Mouse (Mus musculus) brain, embryonic 14.5 days (tissue): Measurements from ENCODE around the gene Gmds. TPM values are rescaled to one million over a fixed set of nuclear protein-coding genes. Genes with fewer than 3 reads are reported as not detected.

ENCODE experiments used
- DNase-seq: peaks from one replicate; pipeline ENCODE4 v3.0.0-alpha.2; 2011; ENCODE audit warnings: low read depth
- CTCF ChIP-seq: fragments of 200-500 bp; IDR thresholded peaks from 2 replicates; pipeline ENCODE4 v1.5.1; 2012; ENCODE audit warnings: inconsistent platforms, mild to moderate bottlenecking, moderate library complexity, borderline replicate concordance; ENCODE audit not compliant: insufficient read depth, insufficient read length; ENCODE audit errors: extremely low read depth
- POLR2A ChIP-seq: fragments of 200-500 bp; IDR thresholded peaks from 2 replicates; pipeline ENCODE4 v1.6.1; 2012; ENCODE audit warnings: mild to moderate bottlenecking, inconsistent platforms, borderline replicate concordance; ENCODE audit not compliant: poor library complexity, insufficient read depth, insufficient read length, severe bottlenecking; ENCODE audit errors: extremely low read depth
- polyA plus RNA-seq: library from polyadenylated mRNA; depleted of rRNA; stranded (reverse); fragments of >200 nt; gene quantifications from 2 replicates; pipeline ENCODE4 v1.2.3, GENCODE M21; 2012

The Gmds gene
- polyA plus RNA-seq, 1 experiment = 19.8 TPM

DNA sequence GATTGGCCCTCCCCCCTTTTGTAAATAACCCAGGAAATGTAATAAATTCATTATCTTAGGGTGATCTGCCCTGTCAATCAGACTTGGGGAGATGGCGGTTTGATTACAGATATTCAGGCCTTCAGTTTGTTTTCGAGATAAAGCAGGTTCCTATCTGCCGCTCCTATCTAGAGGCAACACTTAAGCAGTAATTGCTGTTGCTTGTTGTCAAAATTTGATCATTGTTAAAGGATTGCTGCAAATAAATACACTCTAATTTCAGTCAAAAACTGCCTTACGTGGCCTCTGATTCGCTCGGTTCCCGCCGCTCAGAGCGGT is 528.2 kb downstream of the Gmds start:
- DNase-seq = peak; percentile 62
- TF ChIP-seq POLR2A (no peak), CTCF (no peak)

DNA sequence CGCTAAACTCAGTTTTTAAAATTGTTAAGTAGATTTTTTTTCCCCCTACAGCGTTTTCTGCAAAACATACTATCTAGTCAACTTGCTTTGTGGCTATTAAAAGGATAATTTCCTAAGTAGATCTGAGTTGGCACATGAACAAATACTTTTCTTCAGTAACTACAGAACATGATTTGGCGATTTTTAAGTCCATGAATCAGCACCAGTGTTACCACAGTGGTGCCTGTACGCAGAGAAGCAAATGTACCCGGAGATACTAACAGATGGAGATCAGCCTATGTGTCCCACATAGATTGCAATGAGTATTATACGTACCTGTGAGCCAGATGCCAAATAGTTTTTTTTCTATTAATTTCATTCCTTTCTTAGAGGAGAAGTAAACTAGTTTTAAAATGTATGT is 528.8 kb downstream of the Gmds start:
- no peak for TF ChIP-seq CTCF
- no peak for TF ChIP-seq POLR2A
- DNase-seq = peak; percentile 58

DNA sequence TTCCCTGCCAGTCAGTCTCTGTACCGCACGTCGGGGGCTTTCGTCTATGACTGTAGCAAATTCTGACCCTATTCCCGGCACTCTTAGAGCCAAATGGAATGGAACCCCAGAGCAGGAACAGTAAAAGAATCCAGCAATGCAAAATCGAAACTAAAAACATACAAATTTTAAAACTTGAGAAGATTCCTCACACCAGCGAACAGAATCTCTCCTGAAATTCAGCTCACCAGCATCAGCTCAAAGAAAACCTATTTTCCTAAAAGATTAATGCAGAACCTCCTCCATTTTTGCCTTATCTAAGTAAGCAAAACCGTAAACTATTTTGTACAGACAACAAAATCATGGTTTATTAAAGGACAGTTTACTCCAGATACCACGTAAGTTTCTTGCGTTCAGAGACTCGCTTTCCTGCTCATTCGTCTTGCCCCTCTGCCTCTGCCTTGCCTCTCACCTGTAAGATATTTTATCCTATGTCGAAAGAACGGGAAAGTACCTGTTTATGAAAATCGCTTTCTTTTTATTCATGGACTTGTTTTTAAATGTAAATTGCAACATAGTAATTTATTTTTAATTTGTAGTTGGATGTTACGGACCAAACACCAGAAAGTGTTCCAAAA is 529.6 kb downstream of the Gmds start:
- peak; percentile 39 for DNase-seq
- TF ChIP-seq CTCF (no peak), POLR2A (no peak)

DNA sequence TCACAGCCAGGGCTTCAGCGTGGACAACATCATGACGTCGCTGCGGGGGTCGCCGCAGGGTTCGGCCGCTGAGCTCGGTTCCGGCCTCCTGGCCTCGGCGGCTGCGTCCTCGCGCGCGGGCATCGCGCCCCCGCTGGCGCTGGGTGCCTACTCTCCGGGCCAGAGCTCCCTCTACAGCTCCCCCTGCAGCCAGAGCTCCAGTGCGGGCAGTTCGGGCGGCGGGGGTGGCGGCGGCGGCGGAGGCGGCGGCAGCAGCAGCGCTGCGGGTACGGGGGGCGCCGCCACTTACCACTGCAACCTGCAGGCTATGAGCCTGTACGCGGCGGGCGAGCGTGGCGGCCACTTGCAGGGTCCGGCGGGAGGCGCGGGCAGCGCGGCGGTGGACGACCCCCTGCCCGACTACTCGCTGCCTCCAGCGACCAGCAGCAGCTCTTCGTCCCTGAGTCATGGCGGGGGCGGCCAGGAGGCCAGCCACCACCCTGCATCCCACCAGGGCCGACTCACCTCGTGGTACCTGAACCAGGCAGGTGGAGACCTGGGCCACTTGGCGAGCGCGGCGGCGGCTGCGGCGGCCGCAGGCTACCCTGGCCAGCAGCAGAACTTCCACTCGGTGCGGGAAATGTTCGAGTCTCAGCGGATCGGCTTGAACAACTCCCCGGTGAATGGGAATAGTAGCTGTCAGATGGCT is 530.3 kb downstream of the Gmds start:
- no peak for DNase-seq
- no peak for TF ChIP-seq POLR2A
- no peak for TF ChIP-seq CTCF

DNA sequence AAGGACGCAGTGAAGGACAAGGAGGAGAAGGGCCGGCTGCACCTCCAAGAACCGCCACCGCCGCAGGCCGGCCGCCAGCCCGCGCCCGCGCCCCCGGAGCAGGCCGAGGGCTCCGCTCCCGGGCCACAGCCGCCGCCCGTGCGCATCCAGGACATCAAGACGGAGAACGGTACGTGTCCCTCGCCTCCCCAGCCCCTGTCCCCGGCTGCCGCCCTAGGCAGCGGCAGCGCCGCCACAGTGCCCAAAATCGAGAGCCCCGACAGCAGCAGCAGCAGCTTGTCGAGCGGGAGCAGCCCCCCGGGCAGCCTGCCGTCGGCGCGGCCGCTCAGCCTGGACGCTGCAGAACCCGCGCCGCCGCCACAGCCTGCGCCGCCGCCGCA is 530.8 kb downstream of the Gmds start:
- TF ChIP-seq CTCF (no peak), POLR2A (no peak)
- no peak for DNase-seq

DNA sequence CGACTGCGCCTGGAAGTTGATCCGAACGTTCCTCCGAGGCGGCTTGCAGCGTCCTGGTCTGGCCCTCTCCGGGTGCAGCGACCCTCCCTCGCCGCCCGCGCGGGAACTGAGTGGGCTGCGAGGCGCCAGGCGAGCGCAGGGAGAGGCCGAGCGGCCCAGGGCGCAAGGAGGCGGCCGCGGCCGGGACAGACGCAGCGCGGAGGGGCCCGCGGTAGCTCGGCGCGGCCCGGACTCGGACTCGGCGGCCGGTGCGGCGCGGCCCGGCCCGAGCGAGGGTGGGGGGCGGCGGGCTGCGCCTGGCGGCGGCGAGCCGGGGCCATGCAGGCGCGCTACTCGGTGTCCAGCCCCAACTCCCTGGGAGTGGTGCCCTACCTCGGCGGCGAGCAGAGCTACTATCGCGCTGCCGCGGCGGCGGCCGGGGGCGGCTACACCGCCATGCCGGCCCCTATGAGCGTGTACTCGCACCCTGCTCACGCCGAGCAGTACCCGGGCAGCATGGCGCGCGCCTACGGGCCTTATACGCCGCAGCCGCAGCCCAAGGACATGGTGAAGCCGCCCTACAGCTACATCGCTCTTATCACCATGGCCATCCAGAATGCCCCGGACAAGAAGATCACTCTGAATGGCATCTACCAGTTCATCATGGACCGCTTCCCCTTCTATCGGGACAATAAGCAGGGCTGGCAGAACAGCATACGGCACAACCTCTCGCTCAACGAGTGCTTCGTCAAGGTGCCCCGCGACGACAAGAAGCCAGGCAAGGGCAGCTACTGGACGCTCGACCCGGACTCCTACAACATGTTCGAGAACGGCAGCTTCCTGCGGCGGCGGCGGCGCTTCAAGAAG is 531.4 kb downstream of the Gmds start:
- TF ChIP-seq CTCF = no peak
- TF ChIP-seq POLR2A = no peak
- DNase-seq = peak; percentile 52

DNA sequence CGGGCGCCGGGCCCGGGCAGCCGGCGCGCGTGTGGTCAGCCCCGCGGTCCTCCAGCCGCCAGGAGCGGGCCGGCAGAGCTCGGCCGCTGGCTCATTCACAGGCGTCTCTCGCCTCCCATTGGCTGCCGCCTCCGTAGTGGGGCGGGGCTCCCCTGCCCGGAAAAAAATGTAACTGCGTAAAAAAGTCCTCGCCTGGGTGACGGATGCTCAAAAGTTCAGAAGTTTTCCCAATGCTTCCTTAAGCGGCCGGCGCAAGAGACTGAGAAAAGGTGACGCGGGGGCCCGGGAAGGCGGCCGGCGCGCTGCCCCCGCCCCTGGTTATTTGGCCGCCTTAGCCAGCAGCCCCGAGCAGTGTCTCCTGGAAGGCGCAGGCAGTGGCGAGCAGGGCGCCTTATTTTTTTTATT is 532.1 kb downstream of the Gmds start, which contains the start of gene Foxc1:
Gene Foxc1 (plus strand): TSS at position 206 of the 405 bp plus-strand sequence.
- peak; percentile 83 for DNase-seq
- TF ChIP-seq CTCF = no peak

DNA sequence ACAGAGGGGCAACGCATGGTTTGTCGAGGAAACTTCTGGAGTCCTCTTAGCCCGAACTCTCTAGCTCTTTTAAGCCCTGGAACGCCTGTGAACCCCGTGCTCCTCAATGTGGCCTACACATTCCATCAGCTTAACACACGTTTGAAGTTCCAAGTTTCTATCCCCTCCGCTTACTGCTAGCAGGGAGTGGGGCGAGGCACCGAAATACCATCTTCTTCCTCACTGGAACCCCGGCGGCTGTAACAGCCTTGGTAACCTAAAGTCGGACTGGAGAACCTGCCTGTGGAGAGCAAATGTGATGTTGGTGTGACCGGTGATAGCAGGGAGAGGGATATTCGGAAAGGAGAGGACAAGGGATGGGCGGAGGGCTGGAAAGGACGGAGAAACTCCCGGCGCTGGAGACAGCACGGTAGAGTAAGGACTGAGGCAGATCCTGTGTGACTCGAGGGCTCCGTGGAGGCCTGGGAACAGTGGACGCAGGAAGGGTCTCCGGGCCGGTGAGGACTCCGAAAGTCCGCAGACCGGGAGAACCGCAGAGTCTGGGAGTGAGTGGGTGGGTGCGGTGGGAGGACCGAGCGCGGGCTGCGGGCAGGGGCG is 532.6 kb downstream of the Gmds start:
- TF ChIP-seq CTCF = no peak
- no peak for TF ChIP-seq POLR2A
- peak; percentile 28 for DNase-seq

DNA sequence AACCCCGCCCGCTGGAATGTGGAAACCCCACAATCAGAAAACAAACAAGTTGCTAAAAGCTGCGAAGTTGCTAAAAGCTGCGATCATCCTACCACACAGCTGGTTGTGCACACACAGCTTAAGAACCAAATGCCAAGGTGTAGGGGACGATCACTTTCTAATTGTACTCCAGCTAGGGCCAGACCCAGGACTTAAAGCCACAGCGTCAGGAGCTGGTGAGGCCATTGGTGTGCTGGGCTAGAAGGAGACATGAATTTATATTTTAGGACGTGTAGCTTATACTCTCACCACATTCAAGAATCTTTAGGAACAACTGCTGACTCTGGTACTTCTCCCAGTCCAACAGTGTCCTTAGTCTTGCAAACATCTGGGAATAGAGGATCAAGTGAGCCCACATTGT is 534.0 kb downstream of the Gmds start:
- peak; percentile 42 for DNase-seq
- TF ChIP-seq CTCF (no peak), POLR2A (no peak)

DNA sequence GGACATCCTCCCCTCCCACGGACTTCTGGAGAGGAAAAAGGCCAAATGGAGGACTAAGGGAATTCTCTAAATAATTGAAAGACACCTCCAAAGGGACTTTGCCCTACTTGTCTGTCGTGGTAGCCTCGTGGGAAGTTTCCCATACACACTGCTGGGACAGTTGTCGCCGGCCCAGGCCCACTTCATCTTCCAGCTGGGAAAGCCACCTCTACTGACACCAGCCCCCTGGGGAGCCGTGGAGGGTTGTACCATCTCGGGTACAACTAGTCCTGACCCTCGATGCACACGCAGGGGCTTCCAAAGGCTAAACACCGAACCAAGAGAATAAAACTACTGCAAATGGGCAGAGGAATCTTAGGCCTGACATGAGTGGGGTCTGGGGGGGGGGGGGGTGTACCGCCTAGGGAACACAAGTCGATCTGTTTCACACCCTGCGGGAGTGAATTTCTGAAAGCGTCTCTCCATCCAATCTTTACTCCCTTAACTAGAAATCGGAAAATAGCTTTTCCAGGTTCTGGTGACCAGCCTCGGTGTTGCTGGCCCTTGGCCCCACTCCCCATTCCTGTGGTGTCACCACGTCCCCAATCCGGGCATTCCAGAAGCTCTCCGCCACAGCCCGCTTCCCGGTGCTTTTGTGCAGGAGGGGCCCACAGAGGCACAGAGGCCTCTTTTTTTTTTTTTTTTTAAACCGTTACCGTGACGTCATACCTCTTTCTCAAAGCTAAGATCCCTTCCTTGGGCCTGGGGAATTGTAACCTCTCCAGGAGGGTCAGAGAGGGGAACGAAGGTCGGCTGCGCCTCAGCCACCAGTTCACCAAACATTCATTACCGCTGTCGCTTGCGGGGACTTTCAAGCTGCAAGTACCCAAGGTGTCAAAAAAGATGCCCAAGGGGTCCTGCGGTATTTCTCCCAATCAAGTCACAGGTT is 535.1 kb downstream of the Gmds start:
- peak; percentile 42 for DNase-seq
- no peak for TF ChIP-seq CTCF
- TF ChIP-seq POLR2A = no peak

DNA sequence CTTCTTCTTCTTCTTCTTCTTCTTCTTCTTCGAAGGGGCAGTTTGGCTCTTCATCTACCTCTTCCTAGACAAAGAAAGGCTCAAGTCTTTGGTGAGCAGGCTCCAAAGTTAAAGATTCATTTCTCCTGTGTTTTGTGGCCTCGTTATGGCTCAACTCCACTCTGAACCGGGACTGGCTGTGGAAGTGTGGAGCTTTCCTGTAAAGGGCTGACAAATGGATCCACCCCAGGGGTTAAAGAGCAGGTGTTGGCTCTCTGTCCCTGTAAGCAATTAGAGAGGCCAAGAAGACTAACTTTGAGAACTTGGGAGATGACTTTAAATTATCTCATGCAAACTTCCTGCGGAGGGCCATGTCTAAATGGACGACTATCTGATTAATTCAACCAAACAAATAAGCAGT is 536.1 kb downstream of the Gmds start:
- DNase-seq = peak; percentile 30
- TF ChIP-seq CTCF = no peak
- no peak for TF ChIP-seq POLR2A
